Mouse (Mus musculus) midbrain, postnatal 0 days (tissue): ENCODE measurements around the gene Rps2. TPM values are rescaled to one million over a fixed set of nuclear protein-coding genes. Genes with fewer than 3 reads are reported as not detected.
A peak's percentile ranks its signal among the peaks of the same experiment; 100 is the strongest.

Experiments used
- ATAC-seq: fragments of 200-750 bp; cut with Nextera tagmentation; 2 replicates; pipeline ENCODE4 v1.8.0; 2017; ENCODE audit warnings: moderate number of reproducible peaks, mild to moderate bottlenecking, moderate TSS enrichment, moderate library complexity; ENCODE audit not compliant: low FRiP score
- DNase-seq: peaks from one replicate; pipeline ENCODE4 v3.0.0-alpha.2; 2015; ENCODE audit warnings: low spot score
- H3K27ac ChIP-seq: fragments of 300-500 bp; sonication (generic); 2 replicates; pipeline ENCODE4 v1.5.1; 2014; ENCODE audit warnings: low read depth, mild to moderate bottlenecking, low read length, mixed read lengths
- H3K27me3 ChIP-seq: fragments of 300-500 bp; sonication (generic); 2 replicates; pipeline ENCODE4 v1.6.1; 2014; ENCODE audit warnings: low read length, control low read depth, mixed read lengths; ENCODE audit not compliant: insufficient read depth
- H3K36me3 ChIP-seq: fragments of 300-500 bp; sonication (generic); 2 replicates; pipeline ENCODE4 v1.6.1; 2014; ENCODE audit warnings: low read length, control low read depth, mixed read lengths; ENCODE audit not compliant: insufficient read depth
- H3K4me1 ChIP-seq: fragments of 300-500 bp; sonication (generic); 2 replicates; pipeline ENCODE4 v1.6.1; 2014; ENCODE audit warnings: mild to moderate bottlenecking, control low read depth, antibody characterized with exemption, low read length, mixed read lengths; ENCODE audit not compliant: insufficient read depth
- H3K4me2 ChIP-seq: fragments of 300-500 bp; sonication (generic); 2 replicates; pipeline ENCODE4 v1.6.1; 2014; ENCODE audit warnings: low read depth, mild to moderate bottlenecking, low read length, mixed read lengths; ENCODE audit not compliant: poor library complexity, severe bottlenecking
- H3K4me3 ChIP-seq: fragments of 300-500 bp; sonication (generic); 2 replicates; pipeline ENCODE4 v1.5.1; 2014; ENCODE audit warnings: low read depth, mild to moderate bottlenecking, low read length, moderate library complexity
- H3K9ac ChIP-seq: fragments of 300-500 bp; sonication (generic); replicated peaks from 2 replicates; pipeline ENCODE4 v1.6.1; 2014; ENCODE audit warnings: mild to moderate bottlenecking, low read length, moderate library complexity, mixed read lengths; ENCODE audit not compliant: poor library complexity, severe bottlenecking
- H3K9me3 ChIP-seq: fragments of 300-500 bp; sonication (generic); 2 replicates; pipeline ENCODE4 v1.6.1; 2016; ENCODE audit warnings: low read length, control low read depth
- CTCF ChIP-seq: IDR thresholded peaks from 2 replicates; pipeline ENCODE4 v1.5.1; 2016; ENCODE audit warnings: antibody characterized with exemption, mild to moderate bottlenecking
- WGBS: fragments of 180-500 bp; shearing (Covaris S2); extraction: QIAGEN DNeasy Blood & Tissue Kit; methylation state at CpG from one replicate; pipeline ENCODE4 v1.1.7; 2014; 5-methylcytosine and 5-hydroxymethylcytosine counted together
- polyA plus RNA-seq: library from polyadenylated mRNA; unstranded; fragments of >200 nt; fragmentation: Nextera tagmentation; extraction: Ambion mirVana; gene quantifications from 2 replicates; pipeline ENCODE4 v1.2.1, GENCODE M21; 2015
- total RNA-seq: library from RNA; depleted of rRNA; stranded (reverse); fragments of >200 nt; gene quantifications from 2 replicates; pipeline ENCODE4 v1.2.3, GENCODE M21; 2014

The Rps2 gene
- total and polyA plus RNA-seq, 2 experiments from 2014 or later = 749 to 2,389 TPM

DNA sequence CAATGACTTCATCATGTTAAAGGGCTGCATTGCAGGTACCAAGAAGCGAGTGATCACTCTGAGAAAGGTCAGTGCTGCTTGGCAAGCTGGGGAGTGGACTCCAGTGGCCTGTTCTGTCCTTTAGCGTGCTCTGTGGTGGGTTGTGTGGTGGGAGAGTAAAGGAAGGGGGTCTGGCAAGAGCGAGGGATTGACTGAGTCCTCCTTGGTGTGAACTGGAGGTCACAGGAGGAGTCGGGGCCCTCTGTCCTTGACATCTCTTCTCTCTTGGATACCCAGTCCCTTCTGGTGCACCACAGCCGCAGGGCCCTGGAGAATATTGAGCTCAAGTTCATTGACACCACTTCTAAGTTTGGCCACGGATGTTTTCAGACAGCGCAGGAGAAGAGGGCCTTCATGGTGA is 17.5 kb downstream of the Rps2 start:
- Histone ChIP-seq H3K27ac (no peak overlapping the region), H3K27me3 (no peaks in the 10 kb centered on the region), H3K4me3 (no peak overlapping the region), H3K4me2 (no peak overlapping the region), H3K4me1 (no peaks in the 10 kb centered on the region), H3K36me3 (no peaks in the 10 kb centered on the region), H3K9ac (no peak overlapping the region), H3K9me3 (no peaks in the 10 kb centered on the region)
- ATAC-seq (no peak), DNase-seq (no peak)
- WGBS = 88% methylated on average over 7 of the region's 7 CpGs
- TF ChIP-seq CTCF = no peak

DNA sequence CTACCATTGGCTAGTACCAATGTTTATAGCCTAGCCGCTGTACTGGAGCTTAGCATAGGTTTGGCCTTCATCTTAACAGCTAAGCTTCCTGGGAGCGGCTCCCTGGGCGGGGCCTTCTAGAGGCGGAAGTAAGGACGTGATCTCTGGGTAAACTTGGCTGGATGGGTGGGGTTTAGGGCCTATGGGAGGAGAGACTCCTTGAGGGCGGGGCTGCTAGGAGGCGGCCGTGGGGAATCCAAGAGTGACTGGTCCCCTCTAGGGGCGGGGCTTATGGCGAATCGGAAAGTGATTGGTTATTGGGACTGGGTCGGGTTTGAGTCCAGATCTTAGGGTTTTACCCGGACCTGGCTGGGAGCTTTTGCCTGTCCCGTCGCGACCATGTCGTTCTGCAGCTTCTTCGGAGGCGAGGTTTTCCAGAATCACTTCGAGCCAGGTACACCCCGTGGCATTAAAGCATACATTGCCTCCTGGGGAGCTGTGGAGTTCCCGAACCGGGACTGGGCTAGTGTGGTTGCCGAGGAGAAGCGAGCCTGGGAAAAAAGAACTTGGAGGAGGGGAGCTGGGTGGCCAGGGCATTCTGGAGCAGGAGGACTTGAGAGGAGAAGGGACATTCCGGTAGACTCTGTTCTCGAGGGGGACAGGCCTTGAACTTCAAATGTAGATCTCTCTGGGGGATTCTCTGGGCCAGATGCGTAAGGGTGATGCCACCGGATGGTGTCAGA is 18.6 kb downstream of the Rps2 start, which contains the start of gene Msrb1:
Gene Msrb1 (plus strand): TSS at position 313 of the 722 bp plus-strand sequence.
- H3K4me2 ChIP-seq = peak within 1 kb of the TSS; percentile 85
- H3K9ac ChIP-seq = peak within 1 kb of the TSS; percentile 55
- no peaks in the 10 kb centered on the region for H3K9me3 ChIP-seq
- TF ChIP-seq CTCF = no peak
- H3K36me3 ChIP-seq = no peaks in the 10 kb centered on the region
- under 1% methylated on average over 29 of the region's 29 CpGs for WGBS
- no peaks in the 10 kb centered on the region for H3K27me3 ChIP-seq
- H3K27ac ChIP-seq = peak within 1 kb of the TSS; percentile 59
- DNase-seq (peak; percentile 97), ATAC-seq (peak; percentile 92)
- H3K4me3 ChIP-seq = peak within 1 kb of the TSS; percentile 54
- no peaks in the 10 kb centered on the region for H3K4me1 ChIP-seq

DNA sequence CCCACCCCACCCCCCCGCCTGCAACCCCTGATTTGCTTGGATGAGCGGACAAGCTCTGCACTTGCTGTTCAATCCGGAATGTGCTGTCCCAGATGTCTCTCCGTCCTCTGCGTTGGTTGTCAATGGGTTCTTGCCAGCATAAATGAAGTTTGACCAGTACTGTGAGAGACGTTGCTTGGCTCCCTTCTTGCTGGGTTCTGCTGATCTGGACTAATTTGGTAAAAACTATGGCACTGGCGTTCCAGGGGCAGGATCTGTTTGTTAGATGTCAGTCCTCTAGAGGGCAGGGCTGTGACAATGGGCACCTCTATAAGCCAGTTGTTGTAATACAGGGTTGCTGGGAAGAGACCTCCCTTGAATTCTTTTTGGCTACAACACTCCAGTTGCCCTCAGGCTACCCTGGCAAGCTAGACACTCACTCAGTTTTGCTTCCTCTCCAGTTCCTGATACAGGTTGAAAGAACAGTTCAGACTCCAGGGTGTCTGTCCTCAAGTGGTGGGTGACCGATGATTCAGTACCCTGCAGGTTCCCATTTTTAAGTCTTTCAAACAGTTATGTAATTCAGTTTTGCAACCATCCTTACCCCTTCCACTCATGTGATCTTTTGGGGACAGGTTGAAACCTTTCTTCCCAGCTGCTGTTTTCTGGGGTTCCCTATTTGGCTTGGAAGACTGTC is 19.4 kb downstream of the Rps2 start:
- DNase-seq = no peak
- WGBS = 28% methylated on average over 8 of the region's 8 CpGs
- no peak for ATAC-seq
- Histone ChIP-seq H3K27me3 (no peaks in the 10 kb centered on the region), H3K4me2 (peak overlapping the region; percentile 85), H3K9ac (peak overlapping the region; percentile 55; the same call in 1 of the 2 replicates), H3K4me1 (no peaks in the 10 kb centered on the region), H3K36me3 (no peaks in the 10 kb centered on the region), H3K4me3 (peak overlapping the region; percentile 54), H3K27ac (no peak overlapping the region), H3K9me3 (no peaks in the 10 kb centered on the region)
- 0 out of 2 replicates have a peak, but pooled peaks have one; percentile 9 for TF ChIP-seq CTCF

DNA sequence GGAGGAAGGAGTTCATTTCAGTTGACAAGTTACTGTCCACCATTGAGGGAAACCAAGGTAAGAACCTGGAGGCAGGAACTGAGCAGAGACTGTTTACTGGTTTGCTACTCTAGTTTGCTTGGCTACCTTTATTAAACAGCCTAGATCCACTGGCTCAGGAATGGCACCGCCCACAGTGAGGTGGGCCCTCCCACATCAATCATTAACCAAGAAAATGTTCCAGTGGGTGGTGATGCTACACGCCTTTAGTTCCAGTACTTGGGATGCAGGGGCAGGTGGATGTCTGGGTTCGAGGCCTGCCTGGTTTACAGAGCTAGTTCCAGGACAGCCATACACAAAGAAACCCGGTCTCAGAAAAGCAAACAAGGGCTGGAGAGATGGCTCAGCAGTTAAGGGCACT is 20.3 kb downstream of the Rps2 start:
- Histone ChIP-seq H3K27ac (no peak overlapping the region), H3K9me3 (no peaks in the 10 kb centered on the region), H3K36me3 (0 out of 2 replicates have a peak, but pooled peaks cover 3% of the 10 kb centered on the region), H3K4me2 (no peak overlapping the region), H3K9ac (no peak overlapping the region), H3K4me1 (no peaks in the 10 kb centered on the region), H3K27me3 (no peaks in the 10 kb centered on the region), H3K4me3 (no peak overlapping the region)
- TF ChIP-seq CTCF = no peak
- no peak for ATAC-seq
- WGBS = 87% methylated on average over 4 of the region's 4 CpGs
- no peak for DNase-seq

GRCm38 (mm10) chr17:24739926-24740325 is 22.0 kb downstream of the Rps2 start:
- Histone ChIP-seq H3K27me3 (no peaks in the 10 kb centered on the region), H3K4me3 (no peak overlapping the region), H3K9ac (no peak overlapping the region), H3K36me3 (0 out of 2 replicates have a peak, but pooled peaks cover 3% of the 10 kb centered on the region), H3K27ac (no peak overlapping the region), H3K4me2 (no peak overlapping the region), H3K9me3 (no peaks in the 10 kb centered on the region), H3K4me1 (no peaks in the 10 kb centered on the region)
- WGBS = 82% methylated on average over 8 of the region's 8 CpGs
- ATAC-seq (no peak), DNase-seq (no peak)
- TF ChIP-seq CTCF = no peak

GRCm38 (mm10) chr17:24742307-24742706 is 24.4 kb downstream of the Rps2 start:
- no peaks in the 10 kb centered on the region for H3K4me1 ChIP-seq
- H3K27ac ChIP-seq = no peak overlapping the region
- H3K9ac ChIP-seq = no peak overlapping the region
- DNase-seq (no peak), ATAC-seq (no peak)
- no peak overlapping the region for H3K4me2 ChIP-seq
- H3K9me3 ChIP-seq = no peaks in the 10 kb centered on the region
- 81% methylated on average over 8 of the region's 8 CpGs for WGBS
- TF ChIP-seq CTCF = no peak
- 0 out of 2 replicates have a peak, but pooled peaks cover 3% of the 10 kb centered on the region for H3K36me3 ChIP-seq
- H3K27me3 ChIP-seq = no peaks in the 10 kb centered on the region
- H3K4me3 ChIP-seq = no peak overlapping the region
